Mouse (Mus musculus) gastrocnemius, adult 18-20 months (tissue): ENCODE data around the gene Cib1. TPM values are rescaled to one million over a fixed set of nuclear protein-coding genes. Genes with fewer than 3 reads are reported as not detected.

Experiments used
- DNase-seq: peaks from one replicate; pipeline ENCODE4 v3.0.0; 2021; ENCODE audit warnings: low spot score
- total RNA-seq, 2 experiments: library from RNA; stranded (reverse); gene quantifications; 2 replicates each; pipeline ENCODE4 v1.2.3; 2021

Cib1 gene
- total RNA-seq, 2 experiments from 2014 or later: 5.2 to 8.8 TPM

- DNase-seq: no peak
These were observed 5.9 kb upstream of the Cib1 start for GRCm38 (mm10) chr7:80238542-80238941.

- no peak for DNase-seq
These were observed 1.2 kb upstream of the Cib1 start for GRCm38 (mm10) chr7:80233799-80234198.

- no peak for DNase-seq
These were observed 583 bp downstream of the Cib1 start for GRCm38 (mm10) chr7:80231971-80232488.

GRCm38 (mm10) chr7:80230196-80230595 lies 2.4 kb downstream of the Cib1 start:
- no peak for DNase-seq

GRCm38 (mm10) chr7:80227065-80227464 lies 5.5 kb downstream of the Cib1 start:
- DNase-seq: no peak

DNA sequence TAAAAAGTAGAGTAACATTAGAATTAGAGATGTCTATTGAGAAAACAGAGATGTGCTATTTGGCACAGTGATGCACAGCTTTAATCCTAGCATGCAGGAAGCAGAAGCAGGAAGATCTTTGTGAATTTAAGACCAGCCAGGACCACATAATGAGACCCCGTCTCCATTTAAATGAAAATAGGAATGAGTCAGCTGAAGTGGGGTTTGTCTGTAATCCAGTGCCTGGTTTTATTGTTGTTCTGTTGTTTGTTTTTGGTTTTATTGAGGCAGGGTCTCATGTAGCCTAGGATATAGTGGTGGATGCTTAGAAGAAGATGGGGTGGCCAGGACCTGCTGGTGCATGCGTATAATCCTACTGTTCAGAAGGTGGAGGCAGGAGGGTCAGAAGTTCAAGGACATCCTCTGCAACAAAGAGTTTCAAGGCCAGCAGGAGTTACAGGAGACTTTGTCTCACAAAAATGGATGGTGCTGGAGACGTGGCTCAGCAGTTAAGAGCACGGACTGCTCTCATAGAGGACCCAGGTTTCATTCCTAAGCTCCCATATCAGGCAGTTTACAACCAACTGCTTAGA lies 11.3 kb downstream of the Cib1 start:
- DNase-seq: no peak

DNA sequence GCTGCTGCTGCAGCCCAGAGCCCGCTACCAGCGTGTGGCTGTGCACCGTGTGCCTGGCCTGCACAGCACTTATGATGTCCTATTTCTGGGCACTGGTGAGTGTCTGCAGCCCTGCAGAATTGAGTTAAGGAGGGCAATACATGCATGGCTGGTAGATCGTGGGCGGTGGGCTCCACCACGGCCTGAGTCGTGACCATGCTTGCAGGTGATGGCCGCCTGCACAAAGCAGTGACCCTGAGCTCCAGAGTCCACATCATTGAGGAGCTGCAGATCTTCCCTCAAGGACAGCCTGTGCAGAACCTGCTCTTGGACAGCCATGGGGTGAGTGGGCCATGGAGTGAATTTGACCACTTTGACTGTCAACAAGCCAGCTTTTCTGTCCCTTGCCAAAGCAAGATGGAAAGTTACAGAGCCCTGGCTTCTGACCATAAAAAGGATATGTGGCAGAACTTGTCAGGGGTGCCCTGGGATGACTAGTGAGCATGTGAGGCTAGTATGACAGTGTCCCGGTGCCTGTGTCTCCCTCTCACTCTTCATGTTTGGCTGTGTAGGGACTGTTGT lies 12.3 kb downstream of the Cib1 start:
- DNase-seq: no peak

GRCm38 (mm10) chr7:80218666-80219065 lies 13.9 kb downstream of the Cib1 start:
- DNase-seq: no peak

GRCm38 (mm10) chr7:80216566-80216965 lies 16.0 kb downstream of the Cib1 start:
- peak; percentile 89 for DNase-seq

DNA sequence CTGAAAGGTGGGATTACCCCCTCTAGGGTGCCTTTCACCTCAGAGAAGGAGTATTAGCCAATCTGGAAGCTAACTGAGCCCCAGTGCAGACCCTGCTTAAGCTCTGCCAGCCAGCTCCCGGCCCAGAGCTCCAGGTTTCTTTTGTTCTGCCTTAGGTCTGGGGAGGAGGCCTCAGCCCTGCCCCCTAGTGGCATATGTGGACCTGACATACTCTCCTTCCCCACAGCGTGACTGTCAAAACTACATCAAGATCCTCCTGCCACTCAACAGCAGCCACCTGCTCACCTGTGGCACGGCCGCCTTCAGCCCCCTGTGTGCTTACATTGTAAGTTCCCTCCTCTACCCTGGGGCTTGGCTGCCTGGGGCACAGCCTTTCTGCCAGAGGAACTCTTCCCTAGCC lies 17.2 kb downstream of the Cib1 start:
- peak; percentile 69 for DNase-seq

- DNase-seq: no peak
These were observed 18.2 kb downstream of the Cib1 start for GRCm38 (mm10) chr7:80214459-80214858.

DNA sequence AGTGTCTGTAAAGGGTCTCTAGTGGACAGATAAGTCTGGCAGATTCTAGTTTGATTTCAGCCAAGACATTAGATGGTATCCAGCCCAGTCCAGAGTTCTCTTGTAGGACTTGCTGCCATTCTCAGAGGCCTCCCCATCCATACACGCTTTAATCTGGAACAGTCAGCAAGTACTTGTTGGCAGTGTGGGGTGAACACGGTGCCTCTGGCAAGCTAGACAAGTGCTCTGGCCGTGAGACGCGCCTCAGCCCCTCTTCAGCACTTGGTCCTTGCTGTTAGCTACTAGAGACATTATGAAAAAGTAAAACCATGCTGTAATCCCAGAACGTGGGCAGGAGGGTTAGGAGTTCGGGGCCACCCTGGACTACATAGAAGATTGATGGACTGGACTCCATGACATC lies 19.0 kb downstream of the Cib1 start:
- no peak for DNase-seq

- no peak for DNase-seq
These were observed 21.6 kb downstream of the Cib1 start for GRCm38 (mm10) chr7:80210982-80211381.

- no peak for DNase-seq
These were observed 22.9 kb downstream of the Cib1 start for GRCm38 (mm10) chr7:80209669-80210068.

GRCm38 (mm10) chr7:80208738-80209430 lies 23.7 kb downstream of the Cib1 start:
- no peak for DNase-seq

GRCm38 (mm10) chr7:80208026-80208642 lies 24.5 kb downstream of the Cib1 start:
- DNase-seq: no peak

GRCm38 (mm10) chr7:80207314-80207731 lies 25.3 kb downstream of the Cib1 start:
- DNase-seq: no peak

GRCm38 (mm10) chr7:80205705-80206589 lies 26.7 kb downstream of the Cib1 start:
- no peak for DNase-seq

DNA sequence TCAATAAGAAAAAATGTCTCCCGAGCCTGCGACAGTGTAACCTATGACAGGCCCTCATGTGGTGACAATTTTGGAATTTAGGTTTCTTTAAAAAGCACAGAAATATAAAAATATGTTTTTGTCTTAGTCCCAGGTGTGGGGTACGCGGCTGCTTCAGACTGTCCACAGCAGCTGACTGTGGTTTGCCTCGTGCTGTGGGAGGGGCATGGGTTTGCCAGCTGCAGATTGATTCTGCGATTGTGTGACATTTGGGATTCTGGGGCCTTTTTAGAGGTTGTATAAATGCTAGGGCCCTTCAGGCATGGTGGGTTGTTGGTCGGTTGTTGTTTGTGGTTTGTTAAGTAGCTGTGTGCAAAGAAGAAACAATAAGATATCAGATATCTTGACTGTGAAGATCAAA lies 27.7 kb downstream of the Cib1 start:
- DNase-seq: no peak

DNA sequence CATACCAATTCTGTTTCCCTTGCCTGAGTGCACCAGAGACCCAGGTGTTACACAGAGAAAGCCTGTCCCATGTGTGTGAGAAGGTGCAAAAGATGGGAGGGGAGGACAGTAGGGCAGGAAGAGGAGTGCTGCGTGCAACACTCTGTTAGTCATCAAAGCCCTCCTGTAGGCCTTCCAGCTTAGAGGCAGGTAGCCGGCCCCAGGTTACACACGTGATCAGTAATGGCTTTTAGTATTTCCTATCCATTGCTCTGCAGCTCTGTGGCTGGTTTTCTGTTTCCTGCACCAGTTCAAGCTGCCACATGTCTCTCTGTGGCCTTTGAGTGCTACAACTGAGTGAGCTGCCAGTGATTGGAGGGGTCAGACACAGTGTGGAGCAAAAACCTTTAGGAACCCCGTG lies 28.3 kb downstream of the Cib1 start:
- no peak for DNase-seq

- no peak for DNase-seq
These were observed 28.9 kb downstream of the Cib1 start for GRCm38 (mm10) chr7:80203638-80204096.
